Mouse (Mus musculus) hindlimb bud, embryonic 11.5 days (tissue): ENCODE measurements around the gene Thbs3.

ENCODE experiments used
- DNase-seq: peaks from one replicate; pipeline ENCODE4 v3.0.0-alpha.2; 2012; ENCODE audit warnings: low read depth, low spot score; ENCODE audit errors: extremely low spot score

Gene Thbs3

DNA sequence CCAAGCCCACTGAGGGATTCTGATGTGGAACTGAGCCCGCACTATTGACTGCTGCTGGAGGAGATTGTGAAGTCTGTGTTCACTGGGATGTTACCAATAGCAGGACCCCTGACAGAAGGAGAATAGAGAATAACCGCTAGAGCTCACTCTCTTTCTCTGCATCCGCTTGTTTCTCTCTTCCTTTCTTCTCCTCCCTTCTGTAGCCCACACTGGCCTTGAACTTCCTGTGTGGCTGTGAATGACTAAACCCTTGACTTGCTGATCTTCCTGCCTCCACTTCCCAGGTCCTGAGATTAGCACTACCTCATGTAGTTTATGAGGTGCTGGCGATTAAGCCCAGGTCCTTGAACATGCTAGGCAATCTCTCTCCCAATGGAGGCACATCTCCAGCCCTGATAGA, 32.5 kb downstream of the Thbs3 start:
- DNase-seq: no peak

DNA sequence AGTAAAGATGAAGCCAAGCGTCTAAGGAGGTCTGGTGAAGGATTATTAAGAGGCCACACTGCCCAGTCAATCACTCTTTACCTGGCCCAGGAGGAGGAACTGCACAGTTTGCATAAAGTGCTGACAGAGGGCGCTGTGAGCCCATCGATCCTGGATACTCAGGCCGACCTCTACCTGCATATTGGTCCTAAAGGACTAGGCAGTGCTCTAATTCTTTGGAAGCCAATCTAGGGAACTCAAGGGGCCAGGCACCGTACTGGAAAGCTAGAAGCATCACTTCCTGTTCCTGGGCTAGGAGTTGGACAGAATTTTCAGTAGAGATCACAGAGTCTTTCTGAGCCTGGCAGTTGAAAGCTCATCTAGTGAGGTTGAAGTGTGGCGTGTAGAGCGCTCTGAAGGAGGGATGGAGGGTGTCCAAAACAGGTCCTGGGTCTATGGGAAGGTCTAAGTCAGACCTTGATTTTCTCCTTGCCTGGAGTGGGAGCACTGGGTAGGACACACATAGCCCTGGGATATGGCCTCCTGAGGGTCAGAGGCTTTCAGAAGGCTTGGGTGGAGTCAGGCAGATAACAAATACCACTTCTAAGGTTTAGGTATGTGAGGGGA, 35.6 kb downstream of the Thbs3 start:
- DNase-seq: no peak

GRCm38 (mm10) chr3:89251365-89251895, 36.5 kb downstream of the Thbs3 start:
- DNase-seq: no peak

GRCm38 (mm10) chr3:89254994-89255393, 40.0 kb downstream of the Thbs3 start:
- no peak for DNase-seq

GRCm38 (mm10) chr3:89256177-89256576, 41.2 kb downstream of the Thbs3 start:
- DNase-seq: no peak

GRCm38 (mm10) chr3:89259076-89259475, 44.1 kb downstream of the Thbs3 start, which contains the start of gene Dpm3:
Dpm3 (plus strand) TSS chr3:89259358.
- no peak for DNase-seq

GRCm38 (mm10) chr3:89260211-89260610, 45.2 kb downstream of the Thbs3 start:
- no peak for DNase-seq

DNA sequence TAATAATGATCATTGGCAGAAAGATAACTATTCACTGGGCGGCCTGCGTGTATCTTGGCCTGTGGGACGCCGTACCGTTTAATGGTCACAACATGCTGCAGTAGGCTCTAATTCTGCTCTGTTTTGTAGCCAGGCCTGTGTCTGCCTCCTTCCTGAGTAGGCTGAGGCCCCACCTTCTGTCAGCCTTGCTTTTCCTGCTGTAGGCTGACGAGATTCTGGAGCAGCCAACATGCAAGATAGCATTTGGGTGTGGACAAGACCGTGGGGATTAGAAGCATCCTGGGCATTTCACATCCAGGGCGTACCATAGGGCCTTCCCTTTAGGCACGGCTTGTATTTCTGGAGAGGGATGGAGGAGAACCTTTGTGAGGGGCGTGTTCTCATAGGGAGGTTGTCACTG, 47.4 kb downstream of the Thbs3 start:
- no peak for DNase-seq

- DNase-seq: no peak
Observed at GRCm38 (mm10) chr3:89266439-89266893, 51.5 kb downstream of the Thbs3 start.

DNA sequence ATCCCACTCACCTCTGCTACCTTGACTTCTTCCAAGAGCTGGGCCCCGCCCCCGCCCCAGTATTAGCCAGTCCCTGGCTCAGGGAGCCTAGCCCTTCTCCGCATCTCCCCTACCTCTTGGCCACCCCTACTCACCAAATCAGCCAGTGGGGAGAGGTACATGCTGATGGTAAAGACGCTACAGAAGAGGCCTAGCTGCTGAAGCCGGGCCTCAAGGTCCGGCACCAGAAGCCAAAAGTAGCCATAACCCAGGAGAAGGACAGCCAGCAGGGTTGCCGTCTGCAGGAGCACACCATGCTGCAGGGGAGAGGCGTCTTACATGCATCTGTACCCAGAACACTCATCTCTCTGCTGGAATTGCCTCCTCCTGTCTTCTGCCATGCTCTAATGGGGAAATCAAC, 53.9 kb downstream of the Thbs3 start:
- no peak for DNase-seq

DNA sequence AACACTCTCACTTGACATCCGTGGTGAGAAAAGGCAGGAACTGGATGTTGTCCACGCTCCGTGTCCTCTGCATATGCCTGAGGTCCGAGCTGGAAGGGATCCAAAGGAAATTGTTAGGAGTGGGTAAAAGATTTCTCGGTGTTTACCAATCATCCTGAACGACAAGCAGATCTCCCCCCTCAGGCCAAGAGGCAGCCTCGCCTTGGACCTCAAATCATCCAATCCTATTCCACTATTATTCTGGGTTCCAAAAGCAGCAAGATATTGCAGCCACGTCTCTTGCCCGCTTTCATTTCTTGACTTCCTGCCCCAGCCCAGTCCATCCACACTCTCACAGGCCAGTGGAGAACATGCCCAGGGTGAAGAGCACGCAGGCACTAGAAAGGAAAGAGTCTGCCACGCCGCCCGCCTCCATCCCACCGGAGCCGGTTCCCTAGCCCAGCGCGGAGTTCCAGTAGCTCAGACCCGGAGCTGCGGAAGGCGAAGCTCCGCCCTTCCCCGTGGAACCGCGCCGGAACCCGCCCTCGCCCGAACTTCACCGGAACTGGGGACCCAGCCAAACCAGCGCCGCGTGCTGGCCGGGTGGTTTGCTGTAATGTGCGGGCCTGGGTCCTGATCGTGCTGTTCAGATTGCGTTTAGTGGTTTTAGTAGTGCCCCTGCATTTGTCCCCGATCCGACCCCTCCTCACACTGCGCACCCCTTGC, 55.2 kb downstream of the Thbs3 start, which contains the start of gene Slc50a1:
Slc50a1 (minus strand) TSS at position 520 of the 705 bp plus-strand sequence.
- no peak for DNase-seq

DNA sequence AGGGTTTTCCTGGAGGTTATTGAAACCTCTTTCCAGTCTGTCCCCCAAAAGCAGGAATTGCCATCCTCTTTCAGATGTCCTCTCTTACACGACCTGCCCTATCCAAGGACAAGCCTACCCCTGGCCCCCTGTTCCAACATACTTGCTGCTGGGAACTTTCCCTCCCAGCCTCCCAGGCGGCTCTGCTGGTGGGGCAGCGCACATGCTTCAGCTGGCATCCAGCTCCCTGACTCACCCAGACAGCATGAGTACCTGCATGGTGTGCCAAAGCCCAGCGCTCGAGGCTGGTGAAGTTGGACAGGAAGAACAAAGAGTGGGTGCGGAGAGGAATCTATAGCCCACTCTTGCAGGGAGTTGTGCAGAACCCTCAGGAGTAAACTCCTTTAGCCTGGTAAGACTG, 55.9 kb downstream of the Thbs3 start:
- DNase-seq: no peak

DNA sequence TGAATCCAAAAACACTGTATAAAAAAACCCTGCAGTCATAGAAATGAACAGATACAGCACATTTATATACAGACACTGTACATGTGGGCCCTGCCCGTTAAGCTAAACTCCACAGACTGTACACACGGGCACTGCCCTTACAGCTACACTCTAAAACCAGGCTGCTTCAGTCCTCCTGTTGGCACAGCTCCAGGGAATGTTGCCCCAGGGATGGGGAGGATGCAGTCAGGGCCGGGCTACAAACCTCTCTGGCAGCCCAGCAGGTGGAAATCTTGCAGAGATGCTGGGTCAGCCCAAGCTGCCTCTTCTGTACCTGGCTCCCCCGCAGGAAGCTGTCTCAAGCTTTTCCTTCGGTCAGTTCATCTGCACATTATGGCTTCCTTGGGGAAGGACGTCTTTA, 56.8 kb downstream of the Thbs3 start:
- no peak for DNase-seq

GRCm38 (mm10) chr3:89276061-89276460, 61.1 kb downstream of the Thbs3 start:
- DNase-seq: no peak
